Mouse (Mus musculus): ENCODE measurements around the gene Irf2bpl.

DNA sequence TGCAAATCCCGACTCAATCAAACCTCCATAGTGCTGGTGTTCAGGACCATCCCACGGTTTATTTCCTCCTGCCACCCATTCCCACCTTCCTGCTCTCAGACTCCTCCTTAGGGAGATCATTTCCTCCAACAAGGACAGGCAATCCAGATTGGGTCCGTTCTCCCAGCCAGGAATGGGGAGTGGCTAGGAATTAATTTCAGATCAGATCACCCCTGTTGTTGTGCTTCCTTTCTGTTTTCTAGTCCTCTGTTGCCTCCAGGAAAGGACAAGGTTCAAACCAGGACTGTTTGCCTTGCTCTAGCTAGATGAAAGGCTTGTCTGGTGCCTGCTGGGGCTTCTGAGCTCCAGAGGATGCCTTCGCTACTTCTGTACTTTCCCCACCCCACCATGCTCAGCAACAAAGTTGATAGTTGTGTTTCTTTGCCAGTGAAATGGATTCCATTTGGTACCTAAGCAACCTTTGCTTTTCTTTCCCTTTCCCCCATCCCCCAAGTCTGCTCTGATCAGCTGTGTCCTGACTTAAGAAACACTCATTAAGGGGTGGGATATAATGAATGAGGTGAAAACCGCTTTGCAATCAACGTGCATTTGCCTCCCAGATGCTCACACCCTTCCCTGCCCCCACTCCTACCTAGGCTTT is 5.0 kb downstream of the Irf2bpl start:
- TF ChIP-seq POLR2A (IDR thresholded peaks at IDR 0.05; ENCODE audit: extremely low read depth, insufficient read depth, low read length) (no peak), CTCF (IDR thresholded peaks at IDR 0.05; ENCODE audit: low read depth, low read length) (no peak)
